Mouse (Mus musculus) embryonic fibroblast, embryonic 13.5 days (primary cell): Measurements from ENCODE around the gene Tfap2d.

Experiments
- CTCF ChIP-seq: IDR thresholded peaks from 2 replicates; pipeline ENCODE4 v1.5.1; 2011; ENCODE audit warnings: mild to moderate bottlenecking, control low read depth, low read length, moderate library complexity, borderline replicate concordance; ENCODE audit not compliant: insufficient read depth
- POLR2A ChIP-seq: IDR thresholded peaks from 2 replicates; pipeline ENCODE4 v1.6.1; 2011; ENCODE audit warnings: low read depth, mild to moderate bottlenecking, control low read depth, low read length, moderate library complexity

- TF ChIP-seq POLR2A (no peak), CTCF (no peak)
These were observed 109.9 kb downstream of the Tfap2d start for GRCm38 (mm10) chr1:19212691-19213090.
